9 mouse cellular contexts compared by ENCODE assay signal in genomic region chr15:86176771-86177702, GRCm38 (mm10). TPM values are rescaled to one million over a fixed set of nuclear protein-coding genes. Genes with fewer than 3 reads are reported as not detected.
A peak's percentile ranks its signal among the peaks of the same experiment; 100 is the strongest.
DNase-seq lines count a peak whose midpoint lies in the region.
"Had no signal": no experiment of that assay in that cellular context is flagged by ENCODE, and none has a peak within 500 bp of the region (broad histone marks: within the 10 kb centered on the region; RNA-seq: fewer than 3 reads in every experiment).

No protein-coding gene starts in this region.

- intact Hi-C loops in heart, postnatal 25 days (cut with DNase I), result no loop called here

- DNase-seq in adrenal gland, adult (ENCODE audit: inconsistent age in 2 of 2, low spot score in 1 of 2), result peak; percentile 64 to 81
- DNase-seq in adrenal gland, postnatal 25 days, result no peak
- peak; percentile 95 for DNase-seq in heart, adult 11 months
- no peak for DNase-seq in heart, postnatal 25 days (ENCODE audit: low spot score)
- DNase-seq in kidney, postnatal 10 days, result peak; percentile 7
- no peak for DNase-seq in kidney, adult 8-10 months
- peak; percentile 47 to 48 for DNase-seq in cerebellum, postnatal 14 days
- no peak for DNase-seq in ovary, postnatal 14 days (ENCODE audit: low spot score)
- DNase-seq: gastrocnemius, postnatal 36 days had no signal

RNA-seq across cellular contexts. Expression of gene Cerk, which starts 8.9 kb away (rescaled TPM):
- total RNA-seq in adrenal gland, postnatal 25 days (2021), result 26.4 and 29.6 TPM in 2 replicates
- 10 to 100 TPM; 29.7 to 29.9 TPM for total RNA-seq in heart, postnatal 25 days (2021)

RNA-seq across cellular contexts. Expression of gene Tbc1d22a, which starts 37.2 kb away (rescaled TPM):
- 24.7 and 33.8 TPM in 2 replicates for total RNA-seq in adrenal gland, postnatal 25 days (2021)
- total RNA-seq in heart, postnatal 25 days (2021), result 10 to 100 TPM; 21.2 to 21.7 TPM

Comparison
In these comparisons a context has a peak if more than half of its experiments do, and no peak if none do; other contexts are left out.
1. DNase-seq: peak in adrenal gland, adult (2 of 2), heart, adult 11 months (single experiment), kidney, postnatal 10 days (single experiment) and cerebellum, postnatal 14 days (2 of 2); none in adrenal gland, postnatal 25 days (single experiment), heart, postnatal 25 days (single experiment), kidney, adult 8-10 months (0 of 2) and ovary, postnatal 14 days (single experiment).